Mouse (Mus musculus) heart, postnatal 36 days (tissue): Measurements from ENCODE around the gene Spp2. TPM values are rescaled to one million over a fixed set of nuclear protein-coding genes. Genes with fewer than 3 reads are reported as not detected.
A peak's percentile ranks its signal among the peaks of the same experiment; 100 is the strongest.
"Not testable (repeated sequence)": the region's sequence is repeated elsewhere in the genome, so short reads cannot be mapped to it uniquely, and the experiment has no call there.

Experiments used
- DNase-seq, 2 experiments: peaks; one replicate each; pipeline ENCODE4 v3.0.0; 2021 to 2022
- intact Hi-C: fragments of 180-260 bp; cut with DNase I; formaldehyde crosslinking; loops from one replicate; pipeline ENCODE4 v1.15.1; 2025
- total RNA-seq, 2 experiments: library from RNA; stranded (reverse); gene quantifications; 2 replicates each; pipeline ENCODE4 v1.2.3; 2021

Gene Spp2
- total RNA-seq, 2 experiments from 2014 or later, result not detected

DNA sequence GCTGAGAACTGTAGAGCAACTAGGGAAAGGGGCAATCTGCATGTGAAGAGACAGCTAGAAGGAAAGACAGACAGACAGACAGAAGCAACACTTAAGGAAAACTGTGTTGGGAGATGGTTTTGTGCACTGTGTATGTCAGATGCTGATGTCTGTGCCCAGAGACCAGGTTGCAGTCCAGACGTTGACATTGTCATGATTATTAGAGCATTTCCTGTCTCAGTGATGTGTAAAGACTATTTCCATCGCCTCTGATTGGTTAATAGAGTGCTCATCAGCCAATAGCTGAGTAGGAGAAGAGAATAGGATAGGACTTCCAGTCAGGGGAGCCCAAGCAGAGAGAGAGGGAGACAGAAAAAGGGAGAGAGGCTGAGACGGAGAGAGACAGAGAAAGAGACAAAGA is 25.8 kb downstream of the Spp2 start:
- DNase-seq, result no peak
- intact Hi-C loops, result no loop called here

GRCm38 (mm10) chr1:88433096-88433883 is 26.5 kb downstream of the Spp2 start:
- intact Hi-C loops, result no loop called here
- DNase-seq, result no peak

GRCm38 (mm10) chr1:88434057-88434456 is 27.3 kb downstream of the Spp2 start:
- intact Hi-C loops, result no loop called here
- DNase-seq, result no peak

DNA sequence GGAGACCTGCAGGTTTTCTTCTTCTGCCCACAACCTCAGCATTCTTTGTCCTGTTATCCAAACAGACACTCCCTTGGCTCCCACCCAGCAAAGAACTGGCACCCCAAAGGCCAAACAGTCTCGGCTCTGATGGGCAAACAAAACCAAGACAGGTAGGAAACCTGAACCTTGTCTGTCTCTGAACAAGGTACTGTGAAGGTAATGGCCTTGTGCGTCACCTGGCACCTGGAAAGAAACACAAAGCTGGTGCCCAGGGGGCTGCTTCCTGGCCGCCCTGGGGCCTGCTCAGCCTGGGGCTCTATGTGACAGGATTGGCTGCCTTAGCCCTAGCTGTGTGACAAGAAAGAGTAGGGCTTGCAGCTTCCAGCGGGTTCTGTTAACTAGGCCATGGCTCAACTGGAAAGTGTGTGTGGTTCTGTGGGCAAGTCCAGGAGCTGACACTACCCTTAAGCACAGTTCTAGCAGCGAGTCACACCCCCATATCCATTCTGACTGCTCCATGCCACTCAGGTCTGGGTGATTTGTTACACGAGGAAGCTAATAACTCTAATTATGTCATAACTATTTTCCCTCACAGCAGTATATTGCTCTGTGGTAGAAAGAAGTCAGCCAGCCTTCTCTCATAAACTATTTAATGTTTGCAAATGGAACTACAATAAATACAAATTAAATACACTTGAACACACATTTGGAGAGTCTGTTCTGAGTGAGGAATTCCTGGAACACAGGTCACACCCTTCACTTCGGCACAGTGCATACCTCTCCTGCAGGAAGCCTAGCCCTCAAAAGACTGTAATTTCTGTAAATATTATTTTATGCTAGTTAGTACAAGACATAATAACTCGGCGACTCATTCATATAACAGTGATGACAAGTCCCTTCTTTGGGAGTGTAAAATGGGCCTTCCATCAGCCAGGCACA is 30.7 kb downstream of the Spp2 start:
- no peak for DNase-seq
- intact Hi-C loops, result no loop called here

DNA sequence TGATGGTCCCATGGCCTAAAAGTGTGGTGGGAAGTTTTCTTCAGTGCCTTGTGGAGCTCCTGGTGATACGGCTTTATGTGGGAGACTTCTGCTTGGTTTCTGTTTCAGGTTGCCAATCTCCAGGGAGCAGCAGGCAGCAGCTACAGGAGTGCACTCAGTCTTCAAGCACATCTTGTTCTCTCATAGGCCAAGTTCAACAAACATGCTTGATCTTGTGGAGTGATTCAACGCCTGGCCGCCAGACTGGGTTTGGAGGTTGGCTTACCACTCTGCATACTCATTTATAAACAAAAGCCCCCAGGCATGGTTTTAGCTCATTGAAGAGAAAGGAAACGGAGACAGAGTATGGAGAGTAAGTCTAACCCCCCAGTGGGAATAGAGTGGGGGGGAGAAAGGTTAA is 36.6 kb downstream of the Spp2 start:
- DNase-seq, result no peak
- intact Hi-C loops, result no loop called here

DNA sequence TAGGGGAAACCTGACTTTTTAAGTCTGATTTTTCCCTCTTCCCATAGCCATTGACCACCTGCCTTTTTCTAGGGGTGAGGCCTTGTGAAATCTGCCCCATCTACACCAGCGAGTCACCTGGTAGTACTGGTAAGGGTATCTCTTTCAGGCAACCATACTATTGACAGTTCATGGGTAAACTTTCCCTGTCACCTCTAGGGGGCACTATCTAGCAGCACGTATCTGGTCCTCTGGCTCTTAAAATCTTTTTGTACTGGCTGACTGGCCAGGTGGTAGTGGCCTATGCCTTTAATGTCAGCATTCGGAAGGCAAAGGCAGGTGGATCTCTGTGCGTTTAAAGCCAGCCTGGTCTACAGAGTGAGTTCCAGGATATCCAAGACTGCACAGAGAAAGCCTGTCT is 38.6 kb downstream of the Spp2 start:
- no peak for DNase-seq
- intact Hi-C loops, result no loop called here

DNA sequence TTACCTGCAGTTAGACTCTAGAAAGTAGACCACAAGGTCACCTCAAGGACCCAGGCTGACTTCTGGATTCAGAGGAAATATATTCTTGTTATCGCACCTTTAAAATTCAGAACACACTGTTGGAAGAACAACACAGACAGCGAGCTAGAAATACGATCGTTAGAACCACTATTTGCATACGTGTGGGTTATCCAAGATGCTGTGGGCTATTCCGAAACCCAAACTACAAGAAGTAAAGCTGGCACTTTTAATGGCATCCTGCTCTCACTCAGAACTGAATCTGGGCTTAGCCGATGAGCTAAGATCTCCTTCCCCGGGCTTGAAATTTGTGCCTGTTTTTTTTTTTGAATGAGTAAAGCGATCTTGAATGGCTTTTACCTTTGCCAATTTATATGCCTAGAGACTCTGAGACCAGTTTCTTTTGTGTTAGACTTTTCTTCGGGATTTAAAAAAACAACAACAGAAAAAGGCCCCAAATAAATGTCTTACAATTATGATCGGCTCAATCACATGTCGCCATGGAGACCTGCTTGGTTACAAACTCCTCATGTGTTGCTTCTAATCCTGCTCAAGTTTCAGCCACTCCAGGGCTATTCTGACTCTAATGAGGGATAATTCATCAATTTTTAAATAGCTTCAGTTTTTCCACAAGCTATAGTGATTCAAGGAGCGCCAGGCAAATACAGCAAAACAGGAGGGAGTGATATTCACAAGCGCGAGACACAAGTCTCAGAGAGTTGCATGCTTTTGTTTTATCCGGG is 39.7 kb downstream of the Spp2 start:
- no peak for DNase-seq
- intact Hi-C loops, result no loop called here

DNA sequence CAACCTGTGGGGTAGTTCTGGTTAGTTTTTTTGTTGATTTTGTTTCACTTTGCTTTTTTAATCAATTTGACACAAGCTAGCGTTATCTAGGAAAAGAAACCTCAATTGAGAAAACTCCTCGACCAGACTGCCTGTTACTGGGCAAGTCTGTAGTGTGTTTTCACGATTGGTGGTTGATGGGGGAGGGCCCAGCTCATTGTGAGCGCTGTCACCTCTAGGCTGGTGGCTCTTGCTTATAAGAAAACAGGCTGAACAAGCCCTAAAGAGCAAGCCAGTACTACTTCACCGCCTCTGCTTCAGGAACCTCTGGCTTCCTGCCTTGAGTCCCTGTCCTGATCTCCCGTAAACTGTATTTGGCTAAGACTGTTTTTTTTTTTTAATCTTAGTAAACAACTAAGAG is 40.7 kb downstream of the Spp2 start:
- DNase-seq, result no peak
- intact Hi-C loops, result no loop called here

GRCm38 (mm10) chr1:88448094-88448493 is 41.3 kb downstream of the Spp2 start:
- DNase-seq, intact Hi-C loops: not testable (repeated sequence)

- intact Hi-C loops, result no loop called here
- no peak for DNase-seq
Observed at GRCm38 (mm10) chr1:88449741-88450140, 43.0 kb downstream of the Spp2 start.

- no peak for DNase-seq
- intact Hi-C loops, result no loop called here
Observed at GRCm38 (mm10) chr1:88450668-88451067, 43.9 kb downstream of the Spp2 start.

GRCm38 (mm10) chr1:88452198-88452597 is 45.4 kb downstream of the Spp2 start:
- no peak for DNase-seq
- intact Hi-C loops, result no loop called here

GRCm38 (mm10) chr1:88454703-88455102 is 47.9 kb downstream of the Spp2 start:
- DNase-seq, result no peak
- intact Hi-C loops, result no loop called here

- DNase-seq, result no peak
- intact Hi-C loops, result loop anchor here (1.0 to 2.0 kb wide), 2 partner anchors 107 to 251 kb away; no protein-coding TSS in a partner anchor
Observed at GRCm38 (mm10) chr1:88455761-88456160, 49.0 kb downstream of the Spp2 start.

DNA sequence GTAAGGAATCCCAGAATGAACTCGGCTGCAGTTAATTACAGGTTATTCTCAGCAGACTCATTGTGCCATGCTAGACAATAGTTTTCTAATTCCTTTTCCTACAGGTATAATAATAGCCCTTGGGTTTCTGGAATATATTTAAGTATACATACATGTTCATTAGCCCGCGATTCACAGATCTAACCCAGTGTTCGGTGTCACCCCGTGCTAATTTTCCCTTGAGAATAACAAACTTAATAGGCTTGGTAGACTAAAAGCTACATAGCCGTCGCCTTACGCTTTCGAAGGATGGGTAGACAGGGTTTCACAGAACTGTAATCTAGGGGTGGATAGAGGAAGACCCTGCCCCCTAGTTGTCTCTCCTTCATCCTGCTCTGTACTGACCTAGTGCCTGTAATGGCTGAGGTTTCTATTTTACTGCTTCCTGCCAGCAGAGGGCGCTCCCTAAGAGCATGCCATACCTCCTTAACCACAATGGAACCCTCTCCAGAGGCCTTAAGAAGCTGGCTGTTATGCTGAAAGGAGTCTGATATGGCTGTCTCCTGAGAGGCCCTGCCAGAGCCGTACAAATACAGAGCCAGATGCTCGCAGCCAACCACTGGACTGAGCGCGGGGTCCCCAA is 49.8 kb downstream of the Spp2 start:
- DNase-seq, result peak; percentile 75 to 80
- intact Hi-C loops, result loop anchor here (1.0 to 2.0 kb wide), 2 partner anchors 106 to 250 kb away; no protein-coding TSS in a partner anchor

DNA sequence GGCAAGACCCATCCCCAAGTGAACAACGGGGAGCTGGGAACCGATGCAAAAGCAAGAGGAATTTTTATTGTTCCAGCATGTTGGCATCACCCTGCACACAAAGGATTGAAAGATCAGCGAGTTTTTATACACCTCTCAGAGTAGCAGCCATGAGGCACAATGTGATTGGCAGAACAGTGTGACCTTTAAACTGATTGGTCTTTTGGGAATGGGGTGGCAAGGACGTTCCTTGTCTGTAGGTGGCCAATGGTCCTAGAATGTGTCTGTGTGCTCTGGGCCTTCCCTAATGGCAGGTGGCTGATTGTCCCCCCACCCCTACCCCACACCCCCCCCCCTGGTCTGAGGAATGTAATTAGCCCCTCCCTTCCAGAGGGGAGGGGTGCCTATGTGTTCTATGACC is 52.4 kb downstream of the Spp2 start:
- no peak for DNase-seq
- intact Hi-C loops, result no loop called here

DNA sequence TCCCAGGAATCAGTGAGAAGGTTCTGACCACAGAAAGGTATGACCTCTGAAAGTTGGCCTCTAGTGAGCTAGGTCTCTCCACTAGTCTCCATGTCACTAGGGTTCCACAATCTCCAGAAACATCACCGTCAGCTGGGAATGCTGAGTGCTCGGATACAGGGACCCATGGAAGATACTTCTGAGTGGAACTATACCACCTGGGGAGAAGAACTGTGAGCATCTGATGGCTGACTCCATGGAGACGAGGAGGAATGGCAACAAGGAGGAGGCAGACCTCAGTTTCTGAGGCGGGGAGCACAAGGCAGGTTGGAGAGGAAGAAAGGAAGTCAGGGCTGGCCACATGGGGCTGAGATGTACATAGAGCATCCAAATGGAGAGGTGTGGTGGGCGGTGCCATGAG is 52.9 kb downstream of the Spp2 start:
- intact Hi-C loops, result no loop called here
- no peak for DNase-seq

GRCm38 (mm10) chr1:88461096-88461495 is 54.3 kb downstream of the Spp2 start:
- intact Hi-C loops, result no loop called here
- no peak for DNase-seq

- DNase-seq, result no peak
- intact Hi-C loops, result no loop called here
Observed at GRCm38 (mm10) chr1:88462484-88462883, 55.7 kb downstream of the Spp2 start.

DNA sequence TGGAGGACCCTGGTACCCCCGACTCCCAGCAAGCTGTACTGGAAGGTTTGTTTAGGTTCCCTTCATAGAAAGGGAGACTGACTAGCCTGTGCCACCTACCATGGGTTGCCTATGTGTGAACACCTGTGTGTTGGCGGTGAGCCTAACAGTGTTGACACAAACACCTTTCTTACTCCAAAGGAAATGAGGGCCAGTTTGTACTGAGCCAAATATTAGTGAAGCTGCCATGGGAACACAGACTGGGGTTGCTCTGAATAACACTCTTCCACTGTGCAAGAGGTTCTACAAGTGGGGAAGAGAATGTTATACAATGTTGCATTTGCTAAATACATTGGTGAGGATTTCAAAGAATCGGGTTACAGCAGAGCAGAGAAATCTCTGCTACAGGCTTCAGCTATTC is 56.5 kb downstream of the Spp2 start:
- intact Hi-C loops, result no loop called here
- no peak for DNase-seq
